Mouse (Mus musculus) liver, embryonic 11.5 days (tissue): Measurements from ENCODE around the gene Rtl5. TPM values are rescaled to one million over a fixed set of nuclear protein-coding genes. Genes with fewer than 3 reads are reported as not detected.

Source experiments
- ATAC-seq: fragments of 200-750 bp; cut with Nextera tagmentation; replicated peaks from 2 replicates; pipeline ENCODE4 v1.8.0; 2017; ENCODE audit warnings: moderate number of reproducible peaks, mild to moderate bottlenecking, moderate TSS enrichment, moderate library complexity; ENCODE audit not compliant: low FRiP score
- DNase-seq: peaks from one replicate; pipeline ENCODE4 v3.0.0-alpha.2; 2017; ENCODE audit warnings: low spot score
- H3K27ac ChIP-seq: fragments of 300-500 bp; sonication (generic); 2 replicates; pipeline ENCODE4 v1.5.1; 2014; ENCODE audit warnings: mild to moderate bottlenecking, low read depth, low read length, control low read depth
- H3K27me3 ChIP-seq: fragments of 300-500 bp; sonication (generic); replicated peaks from 2 replicates; pipeline ENCODE4 v1.6.1; 2014; ENCODE audit warnings: low read length, mixed read lengths; ENCODE audit not compliant: control insufficient read depth, insufficient read depth
- H3K36me3 ChIP-seq: fragments of 300-500 bp; sonication (generic); 2 replicates; pipeline ENCODE4 v1.6.1; 2014; ENCODE audit warnings: mild to moderate bottlenecking, low read length, moderate library complexity, mixed read lengths; ENCODE audit not compliant: control insufficient read depth, insufficient read depth
- H3K4me1 ChIP-seq: fragments of 300-500 bp; sonication (generic); replicated peaks from 2 replicates; pipeline ENCODE4 v1.6.1; 2014; ENCODE audit warnings: low read length, mixed read lengths; ENCODE audit not compliant: control insufficient read depth, insufficient read depth
- H3K4me2 ChIP-seq: fragments of 300-500 bp; sonication (generic); 2 replicates; pipeline ENCODE4 v1.6.1; 2014; ENCODE audit warnings: mild to moderate bottlenecking, control low read depth, moderate library complexity
- H3K4me3 ChIP-seq: fragments of 300-500 bp; sonication (generic); 2 replicates; pipeline ENCODE4 v1.5.1; 2014; ENCODE audit warnings: low read depth, low read length, control low read depth
- H3K9ac ChIP-seq: fragments of 300-500 bp; sonication (generic); 2 replicates; pipeline ENCODE4 v1.6.1; 2014; ENCODE audit warnings: low read depth, low read length, control low read depth
- H3K9me3 ChIP-seq: fragments of 300-500 bp; sonication (generic); 2 replicates; pipeline ENCODE4 v1.6.1; 2016; ENCODE audit warnings: low read length, inconsistent platforms, mixed read lengths; ENCODE audit not compliant: control insufficient read depth
- WGBS: fragments of 180-500 bp; shearing (Covaris S2); extraction: QIAGEN DNeasy Blood & Tissue Kit; methylation state at CpG from one replicate; pipeline ENCODE4 v1.1.7; 2014; 5-methylcytosine and 5-hydroxymethylcytosine counted together
- polyA plus RNA-seq: library from polyadenylated mRNA; unstranded; fragments of >200 nt; fragmentation: Nextera tagmentation; extraction: Ambion mirVana; gene quantifications from 2 replicates; pipeline ENCODE4 v1.2.1, GENCODE M21; 2014

The Rtl5 gene
- polyA plus RNA-seq, 1 experiment from 2014 or later: 0.34 TPM

DNA sequence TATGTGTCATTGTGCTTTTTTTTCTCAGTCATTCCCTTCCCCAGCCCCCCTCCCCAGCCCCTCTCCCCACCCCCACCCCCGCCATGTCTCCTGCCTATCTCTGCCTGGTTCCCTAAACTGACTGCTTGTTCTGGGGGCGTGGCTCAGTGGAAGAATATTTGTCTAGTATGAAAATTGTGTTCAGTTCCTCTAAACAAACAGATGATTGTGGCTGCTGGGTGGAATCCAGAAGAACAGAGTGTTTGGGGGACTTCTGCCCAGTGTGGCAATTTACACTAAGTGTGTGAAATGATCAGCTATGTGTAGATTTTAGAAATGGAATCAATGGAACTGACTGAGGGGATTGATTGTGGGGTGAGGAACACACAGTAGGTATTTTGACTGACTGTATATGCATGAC is 37.5 kb downstream of the Rtl5 start:
- H3K9me3 ChIP-seq: no peaks in the 10 kb centered on the region
- H3K27ac ChIP-seq: no peak overlapping the region
- H3K27me3 ChIP-seq: peaks cover 25% of the 10 kb centered on the region
- DNase-seq (no peak), ATAC-seq (no peak)
- H3K36me3 ChIP-seq: no peaks in the 10 kb centered on the region
- H3K4me3 ChIP-seq: no peak overlapping the region
- H3K9ac ChIP-seq: no peak overlapping the region
- WGBS: 62% methylated on average over 2 of the region's 2 CpGs
- H3K4me1 ChIP-seq: no peaks in the 10 kb centered on the region; the same call in 1 of the 2 replicates
- no peak overlapping the region for H3K4me2 ChIP-seq

DNA sequence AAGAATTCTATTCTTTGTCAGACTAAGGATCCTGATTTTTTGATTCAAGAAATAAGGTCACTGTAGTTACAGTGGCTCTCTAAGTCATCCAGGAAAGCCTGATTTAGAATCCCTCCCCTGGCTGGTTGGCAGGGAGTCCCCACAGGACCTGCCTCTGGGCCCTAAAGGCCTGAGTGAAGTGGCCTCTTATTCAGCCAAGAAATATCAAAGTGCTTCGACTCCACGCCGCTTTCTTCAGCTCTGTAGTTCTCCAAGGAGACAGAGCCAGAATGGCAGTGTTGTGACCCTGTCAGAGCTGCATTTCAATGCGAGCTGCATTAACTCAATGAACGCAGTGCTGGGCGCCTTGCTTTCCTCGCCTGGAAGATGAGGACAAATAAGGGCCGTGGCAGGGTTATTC is 38.7 kb downstream of the Rtl5 start:
- Histone ChIP-seq H3K4me2 (no peak overlapping the region), H3K27me3 (peaks cover 21% of the 10 kb centered on the region), H3K9me3 (no peaks in the 10 kb centered on the region), H3K4me3 (no peak overlapping the region), H3K4me1 (no peaks in the 10 kb centered on the region; the same call in 1 of the 2 replicates), H3K36me3 (no peaks in the 10 kb centered on the region), H3K9ac (no peak overlapping the region), H3K27ac (no peak overlapping the region)
- WGBS: 79% methylated on average over 8 of the region's 8 CpGs
- DNase-seq (no peak), ATAC-seq (no peak)

DNA sequence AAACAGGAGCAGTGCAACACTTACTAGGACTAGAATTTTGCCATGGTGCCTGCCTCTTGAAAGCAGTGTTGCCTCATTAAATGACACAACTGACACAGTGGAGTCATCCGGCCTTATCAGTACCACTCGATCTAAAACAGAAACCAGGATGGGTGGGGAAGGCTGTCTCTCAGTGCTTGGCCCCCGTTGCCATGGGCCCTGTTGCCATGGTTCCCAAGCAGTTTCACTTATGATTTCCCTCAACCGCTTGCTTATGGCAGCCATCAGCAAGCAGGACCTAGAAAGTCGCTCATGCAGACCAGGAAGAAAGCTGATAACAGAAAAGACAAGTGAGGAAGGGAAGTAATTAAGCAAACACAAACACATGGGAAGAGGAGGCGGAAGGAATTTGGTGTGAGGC is 39.3 kb downstream of the Rtl5 start:
- Histone ChIP-seq H3K4me2 (no peak overlapping the region), H3K27me3 (peaks cover 21% of the 10 kb centered on the region), H3K9ac (no peak overlapping the region), H3K27ac (no peak overlapping the region), H3K4me3 (no peak overlapping the region), H3K9me3 (no peaks in the 10 kb centered on the region), H3K4me1 (no peaks in the 10 kb centered on the region; the same call in 1 of the 2 replicates), H3K36me3 (no peaks in the 10 kb centered on the region)
- no peak for ATAC-seq
- DNase-seq: no peak
- WGBS: 38% methylated on average over 6 of the region's 6 CpGs

DNA sequence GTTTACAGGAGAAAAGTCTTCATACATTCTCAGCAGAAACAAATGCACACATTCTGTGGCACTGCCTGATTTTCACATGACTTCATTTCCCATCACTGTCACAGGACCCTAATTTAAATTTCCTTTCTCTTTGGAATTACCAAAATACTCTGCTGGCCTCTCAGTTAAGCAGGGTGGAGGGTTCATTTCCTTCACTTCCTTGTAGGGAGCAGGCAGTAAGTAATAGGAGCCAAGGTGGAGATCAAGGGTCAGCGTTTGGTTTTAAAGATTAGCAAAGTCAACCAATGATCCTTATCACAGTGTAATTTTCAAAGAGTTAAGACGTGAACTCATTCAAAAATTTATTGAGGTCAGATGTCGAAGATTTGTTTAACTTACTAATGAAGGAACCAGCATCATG is 46.1 kb downstream of the Rtl5 start:
- WGBS: 49% methylated on average over 3 of the region's 3 CpGs
- H3K4me2 ChIP-seq: no peak overlapping the region

DNA sequence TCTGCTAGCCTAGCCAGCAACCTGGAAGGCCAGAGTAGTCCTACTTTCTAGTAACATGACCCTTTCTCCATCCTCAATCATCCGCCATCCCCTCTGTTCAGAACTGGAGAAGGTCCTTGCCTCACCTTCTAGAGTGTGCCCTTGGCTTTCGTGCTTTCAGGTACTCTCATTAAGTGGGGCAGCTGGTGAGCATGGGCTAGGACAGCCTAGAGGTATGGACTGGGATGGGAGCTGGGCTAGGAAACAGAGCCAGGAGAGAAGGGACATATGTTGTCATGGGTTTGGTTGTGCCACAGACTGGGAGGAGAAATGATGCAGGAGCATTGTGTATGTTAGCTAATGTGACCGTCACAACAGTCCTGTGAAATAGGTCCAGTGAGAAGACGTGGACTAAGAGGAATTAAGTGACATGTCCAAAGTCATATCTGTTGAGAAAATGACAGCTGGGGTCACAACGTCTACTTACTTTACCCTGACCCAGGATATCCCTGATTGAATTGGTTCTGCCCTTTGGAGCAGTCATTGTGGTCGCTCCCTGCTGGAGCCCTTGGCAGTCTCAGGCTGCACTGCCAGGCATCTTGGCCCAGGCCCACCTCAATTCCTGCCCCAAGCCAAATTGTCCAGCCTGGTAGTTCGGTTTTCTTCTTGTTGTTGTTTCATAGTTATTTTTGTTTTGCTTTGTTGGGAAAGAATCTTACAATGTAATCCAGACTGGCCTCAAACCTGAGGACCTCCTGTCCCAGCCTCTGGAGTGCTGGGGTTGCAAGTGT is 51.4 kb downstream of the Rtl5 start:
- Histone ChIP-seq H3K9me3 (no peaks in the 10 kb centered on the region), H3K4me2 (no peak overlapping the region), H3K4me1 (no peaks in the 10 kb centered on the region), H3K27ac (no peak overlapping the region), H3K4me3 (no peak overlapping the region), H3K27me3 (peaks cover 13% of the 10 kb centered on the region), H3K36me3 (no peaks in the 10 kb centered on the region), H3K9ac (no peak overlapping the region)
- ATAC-seq (no peak), DNase-seq (no peak)
- WGBS: 74% methylated on average over 7 of the region's 7 CpGs

More for the DNA sequence above, 46.1 kb downstream of the Rtl5 start:
- no peaks in the 10 kb centered on the region for H3K36me3 ChIP-seq
- no peaks in the 10 kb centered on the region for H3K9me3 ChIP-seq
- H3K27ac ChIP-seq: no peak overlapping the region
- H3K4me1 ChIP-seq: no peaks in the 10 kb centered on the region
- H3K27me3 ChIP-seq: peaks cover 11% of the 10 kb centered on the region
- no peak for ATAC-seq
- H3K4me3 ChIP-seq: no peak overlapping the region
- H3K9ac ChIP-seq: no peak overlapping the region
- DNase-seq: no peak

DNA sequence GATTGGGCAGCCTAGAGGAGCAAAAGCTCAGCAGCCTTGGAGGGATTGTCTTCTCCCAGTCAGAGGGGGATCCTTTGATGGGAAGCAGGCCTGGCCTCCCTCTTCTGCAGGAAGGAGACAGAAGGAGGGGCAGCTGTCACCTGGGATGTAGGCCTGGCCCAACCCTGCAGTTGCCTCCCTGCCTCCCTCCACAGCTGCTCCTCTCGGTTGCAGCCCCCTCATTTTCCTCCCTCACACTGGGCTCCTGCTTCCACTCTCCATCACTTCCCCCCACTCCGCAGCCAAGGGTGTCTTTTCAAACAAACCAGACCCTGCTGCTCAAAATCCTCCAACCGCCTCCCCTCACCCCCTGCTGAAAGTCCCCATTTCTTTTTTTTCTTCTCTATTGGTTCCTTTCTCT is 52.2 kb downstream of the Rtl5 start:
- 50% methylated on average over 3 of the region's 3 CpGs for WGBS
- H3K27ac ChIP-seq: no peak overlapping the region
- H3K4me1 ChIP-seq: no peaks in the 10 kb centered on the region
- DNase-seq (no peak), ATAC-seq (no peak)
- H3K27me3 ChIP-seq: peaks cover 18% of the 10 kb centered on the region
- H3K4me2 ChIP-seq: no peak overlapping the region; the same call in 1 of the 2 replicates
- H3K4me3 ChIP-seq: no peak overlapping the region
- H3K9ac ChIP-seq: no peak overlapping the region
- H3K36me3 ChIP-seq: no peaks in the 10 kb centered on the region
- H3K9me3 ChIP-seq: no peaks in the 10 kb centered on the region

DNA sequence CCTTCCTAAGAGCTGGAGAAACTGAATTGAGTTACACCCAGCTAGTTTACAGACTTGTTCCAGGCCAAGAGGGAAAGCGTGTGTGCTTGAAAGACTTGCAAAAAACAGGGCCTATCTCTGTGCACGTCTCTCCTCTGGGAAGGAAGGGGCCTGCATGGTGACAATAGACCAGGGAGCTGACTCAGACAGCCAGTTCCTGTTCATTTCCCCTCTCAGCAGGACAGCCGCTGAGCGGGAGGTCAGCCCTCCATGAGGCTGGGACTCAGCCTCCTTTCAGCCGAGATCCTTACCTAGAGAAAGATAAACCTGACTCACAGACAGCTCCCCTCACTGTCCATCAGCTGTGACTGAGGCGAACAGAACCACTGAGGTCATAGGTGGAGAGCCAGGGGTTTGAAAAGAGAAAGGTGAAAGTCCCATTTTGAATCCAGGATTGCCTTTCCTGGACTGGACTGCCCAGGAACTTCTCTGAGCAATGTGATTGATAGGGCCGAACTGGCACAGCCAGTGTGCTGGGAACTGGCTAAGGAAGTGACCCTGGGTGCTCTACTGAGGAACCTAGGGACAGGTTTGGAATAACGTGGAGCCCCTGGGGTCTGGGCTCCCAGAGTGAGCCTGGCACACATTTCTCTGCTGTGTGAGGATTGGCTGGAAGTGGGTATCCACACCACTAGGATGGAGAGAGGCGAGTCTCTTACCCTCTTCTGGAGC is 53.7 kb downstream of the Rtl5 start:
- 33% methylated on average over 9 of the region's 9 CpGs for WGBS
- DNase-seq (no peak), ATAC-seq (no peak)
- Histone ChIP-seq H3K4me1 (no peaks in the 10 kb centered on the region), H3K4me2 (no peak overlapping the region), H3K4me3 (no peak overlapping the region), H3K9me3 (no peaks in the 10 kb centered on the region), H3K9ac (no peak overlapping the region), H3K27me3 (peaks cover 25% of the 10 kb centered on the region), H3K36me3 (no peaks in the 10 kb centered on the region), H3K27ac (0 out of 2 replicates have a peak overlapping the region, but pooled peaks have one; percentile 19)
